8 mouse cellular contexts compared by ENCODE assay signal in the genomic region with DNA sequence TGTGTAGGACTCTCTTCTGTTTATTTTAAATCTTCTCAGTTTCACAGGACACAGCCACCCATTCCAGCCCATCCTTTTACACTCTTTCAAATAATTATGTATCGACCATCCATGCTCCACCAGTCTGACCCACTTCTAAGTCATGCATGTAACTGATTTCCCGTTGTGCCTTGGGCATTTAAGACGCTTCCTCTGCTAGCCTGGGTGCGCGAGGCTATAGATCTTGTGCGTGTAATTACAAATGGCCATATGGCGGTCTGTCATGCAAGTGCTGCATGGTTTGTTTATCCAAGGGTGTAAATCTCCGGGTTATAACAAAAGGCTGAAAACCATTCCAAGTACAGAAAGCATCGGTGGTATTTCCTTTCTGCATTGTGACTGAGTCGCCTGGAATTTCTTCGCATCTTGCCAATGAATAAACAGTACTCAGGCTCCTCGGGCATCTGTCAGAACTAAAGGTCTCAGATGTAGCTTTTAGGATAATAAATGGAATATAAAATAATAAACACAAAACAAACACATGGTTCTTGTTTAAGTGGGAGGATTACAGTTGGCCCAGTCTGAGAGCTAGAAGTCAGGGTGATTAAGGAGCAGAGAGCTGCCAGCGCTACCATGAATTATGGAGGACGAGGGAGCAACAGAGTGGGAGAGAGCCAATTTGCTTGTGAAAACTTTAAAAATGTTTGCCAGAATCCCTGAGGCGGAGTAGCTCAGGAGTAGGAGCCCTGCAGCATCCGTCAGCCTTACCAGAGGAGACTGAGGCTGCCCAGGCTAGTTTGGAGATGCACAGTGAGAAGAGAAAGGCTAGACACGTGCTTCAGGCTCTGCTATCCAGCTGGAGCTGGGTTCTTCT. TPM values are rescaled to one million over a fixed set of nuclear protein-coding genes. Genes with fewer than 3 reads are reported as not detected.
DNase-seq lines count a peak whose midpoint lies in the region; ATAC-seq lines count a peak whose summit lies in the region.

No protein-coding gene starts in this region.

- H3K27ac ChIP-seq in liver, embryonic 13.5 days, result 0 out of 2 replicates have a peak overlapping the region, but pooled peaks have one; percentile 55
- no peak overlapping the region for H3K27ac ChIP-seq in liver, embryonic 12.5 days
- peak overlapping the region; percentile 20; the same call in 1 of the 2 replicates for H3K27ac ChIP-seq in forebrain, embryonic 10.5 days
- peak overlapping the region; percentile 88 for H3K27ac ChIP-seq in kidney, embryonic 16.5 days (ENCODE audit: low read length)
- H3K27ac ChIP-seq in midbrain, embryonic 13.5 days, result peak overlapping the region; percentile 54

- H3K4me3 ChIP-seq in liver, embryonic 13.5 days (replicated peaks), result no peak overlapping the region
- no peak overlapping the region for H3K4me3 ChIP-seq in liver, embryonic 12.5 days
- H3K4me3 ChIP-seq in forebrain, embryonic 10.5 days, result no peak overlapping the region
- H3K4me3 ChIP-seq in kidney, embryonic 16.5 days (ENCODE audit: low read length), result 0 out of 2 replicates have a peak overlapping the region, but pooled peaks have one; percentile 14
- H3K4me3 ChIP-seq in midbrain, embryonic 13.5 days (replicated peaks), result no peak overlapping the region

- no peaks in the 10 kb centered on the region for H3K27me3 ChIP-seq in liver, embryonic 13.5 days
- no peaks in the 10 kb centered on the region for H3K27me3 ChIP-seq in liver, embryonic 12.5 days (replicated peaks)
- no peaks in the 10 kb centered on the region for H3K27me3 ChIP-seq in forebrain, embryonic 10.5 days (ENCODE audit: poor library complexity, severe bottlenecking)
- H3K27me3 ChIP-seq in kidney, embryonic 16.5 days (ENCODE audit: insufficient read depth, low read length), result no peaks in the 10 kb centered on the region
- H3K27me3 ChIP-seq in midbrain, embryonic 13.5 days, result no peaks in the 10 kb centered on the region

- no peak overlapping the region for H3K9ac ChIP-seq in liver, embryonic 13.5 days
- H3K9ac ChIP-seq in liver, embryonic 12.5 days, result no peak overlapping the region
- no peak overlapping the region for H3K9ac ChIP-seq in kidney, embryonic 16.5 days (replicated peaks; ENCODE audit: low read length)
- H3K9ac ChIP-seq in midbrain, embryonic 13.5 days (replicated peaks), result no peak overlapping the region

- no peaks in the 10 kb centered on the region for H3K4me1 ChIP-seq in liver, embryonic 13.5 days (replicated peaks)
- H3K4me1 ChIP-seq in liver, embryonic 12.5 days, result no peaks in the 10 kb centered on the region
- H3K4me1 ChIP-seq in forebrain, embryonic 10.5 days, result peaks cover 23% of the 10 kb centered on the region
- H3K4me1 ChIP-seq in kidney, embryonic 16.5 days (ENCODE audit: insufficient read depth, low read length), result peaks cover 12% of the 10 kb centered on the region
- peaks cover 11% of the 10 kb centered on the region for H3K4me1 ChIP-seq in midbrain, embryonic 13.5 days (replicated peaks)

- H3K4me2 ChIP-seq in liver, embryonic 13.5 days, result no peak overlapping the region
- no peak overlapping the region for H3K4me2 ChIP-seq in liver, embryonic 12.5 days
- H3K4me2 ChIP-seq in kidney, embryonic 16.5 days (replicated peaks; ENCODE audit: low read depth, low read length), result peak overlapping the region; percentile 46
- no peak overlapping the region for H3K4me2 ChIP-seq in midbrain, embryonic 13.5 days (replicated peaks)

- no peak for ATAC-seq in liver, embryonic 13.5 days (ENCODE audit: low read depth)
- no peak for ATAC-seq in liver, embryonic 12.5 days
- ATAC-seq in kidney, embryonic 16.5 days (ENCODE audit: low FRiP score, low TSS enrichment), result peak; percentile 93
- ATAC-seq in midbrain, embryonic 13.5 days, result peak; percentile 71; the same call in 1 of the 2 replicates
- ATAC-seq in megakaryocyte-erythroid progenitor cell, adult 5-6 weeks (replicated peaks; ENCODE audit: low FRiP score, low TSS enrichment, poor library complexity, severe bottlenecking), result no peak

- WGBS in liver, embryonic 13.5 days (ENCODE audit: insufficient replicate concordance), result 45% methylated on average over 17 of the region's 17 CpGs
- 55% methylated on average over 17 of the region's 17 CpGs for WGBS in liver, embryonic 12.5 days (ENCODE audit: insufficient replicate concordance)
- 73% methylated on average over 17 of the region's 17 CpGs for WGBS in forebrain, embryonic 10.5 days
- WGBS in kidney, embryonic 16.5 days, result 2% methylated on average over 17 of the region's 17 CpGs
- WGBS in midbrain, embryonic 13.5 days, result 46% methylated on average over 17 of the region's 17 CpGs

- no peaks in the 10 kb centered on the region for H3K9me3 ChIP-seq in liver, embryonic 13.5 days (replicated peaks)
- H3K9me3 ChIP-seq in liver, embryonic 12.5 days (replicated peaks), result no peaks in the 10 kb centered on the region
- no peaks in the 10 kb centered on the region for H3K9me3 ChIP-seq in forebrain, embryonic 10.5 days
- no peaks in the 10 kb centered on the region for H3K9me3 ChIP-seq in kidney, embryonic 16.5 days (ENCODE audit: low read length)
- no peaks in the 10 kb centered on the region for H3K9me3 ChIP-seq in midbrain, embryonic 13.5 days

- H3K36me3 ChIP-seq in liver, embryonic 13.5 days, result no peaks in the 10 kb centered on the region
- no peaks in the 10 kb centered on the region for H3K36me3 ChIP-seq in liver, embryonic 12.5 days
- no peaks in the 10 kb centered on the region for H3K36me3 ChIP-seq in forebrain, embryonic 10.5 days (replicated peaks)
- H3K36me3 ChIP-seq in kidney, embryonic 16.5 days (ENCODE audit: insufficient read depth, low read length), result no peaks in the 10 kb centered on the region
- no peaks in the 10 kb centered on the region for H3K36me3 ChIP-seq in midbrain, embryonic 13.5 days

- no peak for DNase-seq in liver, embryonic 13.5 days
- no peak for DNase-seq in forebrain, embryonic 10.5 days (ENCODE audit: extremely low spot score, low spot score)
- DNase-seq in MN1 (ENCODE audit: low spot score), result no peak
- DNase-seq in left cerebral cortex, adult 9 months (ENCODE audit: low spot score in 2 of 2), result no peak

RNA-seq across cellular contexts. Expression of gene Cdh26, which starts 24.6 kb away (rescaled TPM):
- polyA plus RNA-seq in liver, embryonic 13.5 days (2015; fragmentation: Nextera tagmentation; extraction: Ambion mirVana), result 0.12 and 0.16 TPM in 2 replicates
- polyA plus RNA-seq in liver, embryonic 12.5 days (2016; fragmentation: Nextera tagmentation; extraction: Ambion mirVana), result 0.14 and 0.26 TPM in 2 replicates
- 0.05 TPM in 1 of 2 replicates, not detected in the other for polyA plus RNA-seq in forebrain, embryonic 10.5 days (2016; fragmentation: Nextera tagmentation; extraction: Ambion mirVana)
- polyA plus RNA-seq in kidney, embryonic 16.5 days (2015; fragmentation: Nextera tagmentation; extraction: Ambion mirVana), result 0.52 and 0.68 TPM in 2 replicates
- 0.16 and 0.22 TPM in 2 replicates for polyA plus RNA-seq in midbrain, embryonic 13.5 days (2015; fragmentation: Nextera tagmentation; extraction: Ambion mirVana)
- total RNA-seq in megakaryocyte-erythroid progenitor cell, adult 5-6 weeks (2014; fragmentation: Nextera tagmentation), result not detected in 2 replicates
- not detected in 2 replicates for total RNA-seq in megakaryocyte-erythroid progenitor cell, adult 5-6 weeks (2017)

RNA-seq across cellular contexts. Expression of gene Fam217b, which starts 40.6 kb away (rescaled TPM):
- polyA plus RNA-seq in liver, embryonic 13.5 days (2015; fragmentation: Nextera tagmentation; extraction: Ambion mirVana), result 1.1 TPM in 2 replicates
- 1.2 and 2.0 TPM in 2 replicates for polyA plus RNA-seq in liver, embryonic 12.5 days (2016; fragmentation: Nextera tagmentation; extraction: Ambion mirVana)
- polyA plus RNA-seq in forebrain, embryonic 10.5 days (2016; fragmentation: Nextera tagmentation; extraction: Ambion mirVana), result 1.1 and 1.5 TPM in 2 replicates
- polyA plus RNA-seq in kidney, embryonic 16.5 days (2015; fragmentation: Nextera tagmentation; extraction: Ambion mirVana), result 5.3 and 5.6 TPM in 2 replicates
- polyA plus RNA-seq in midbrain, embryonic 13.5 days (2015; fragmentation: Nextera tagmentation; extraction: Ambion mirVana), result 5.8 and 6.1 TPM in 2 replicates
- total RNA-seq in megakaryocyte-erythroid progenitor cell, adult 5-6 weeks (2014; fragmentation: Nextera tagmentation), result 0.35 and 0.40 TPM in 2 replicates
- total RNA-seq in megakaryocyte-erythroid progenitor cell, adult 5-6 weeks (2017), result 0.91 and 1.6 TPM in 2 replicates

RNA-seq across cellular contexts. Expression of gene Ppp1r3d, which starts 40.6 kb away (rescaled TPM):
- polyA plus RNA-seq in liver, embryonic 13.5 days (2015; fragmentation: Nextera tagmentation; extraction: Ambion mirVana), result 0.87 and 1.0 TPM in 2 replicates
- 1.8 and 1.9 TPM in 2 replicates for polyA plus RNA-seq in liver, embryonic 12.5 days (2016; fragmentation: Nextera tagmentation; extraction: Ambion mirVana)
- 0.66 and 0.68 TPM in 2 replicates for polyA plus RNA-seq in forebrain, embryonic 10.5 days (2016; fragmentation: Nextera tagmentation; extraction: Ambion mirVana)
- 2.9 and 3.0 TPM in 2 replicates for polyA plus RNA-seq in kidney, embryonic 16.5 days (2015; fragmentation: Nextera tagmentation; extraction: Ambion mirVana)
- 0.89 and 1.6 TPM in 2 replicates for polyA plus RNA-seq in midbrain, embryonic 13.5 days (2015; fragmentation: Nextera tagmentation; extraction: Ambion mirVana)
- 0.49 TPM in 1 of 2 replicates, not detected in the other for total RNA-seq in megakaryocyte-erythroid progenitor cell, adult 5-6 weeks (2014; fragmentation: Nextera tagmentation)
- total RNA-seq in megakaryocyte-erythroid progenitor cell, adult 5-6 weeks (2017), result 0.14 and 1.8 TPM in 2 replicates

RNA-seq across cellular contexts. Expression of gene Sycp2, which starts 47.4 kb away (rescaled TPM):
- polyA plus RNA-seq in liver, embryonic 13.5 days (2015; fragmentation: Nextera tagmentation; extraction: Ambion mirVana), result not detected in 2 replicates
- 0.02 TPM in 1 of 2 replicates, not detected in the other for polyA plus RNA-seq in liver, embryonic 12.5 days (2016; fragmentation: Nextera tagmentation; extraction: Ambion mirVana)
- 0.02 TPM in 1 of 2 replicates, not detected in the other for polyA plus RNA-seq in forebrain, embryonic 10.5 days (2016; fragmentation: Nextera tagmentation; extraction: Ambion mirVana)
- 0.04 TPM in 1 of 2 replicates, not detected in the other for polyA plus RNA-seq in kidney, embryonic 16.5 days (2015; fragmentation: Nextera tagmentation; extraction: Ambion mirVana)
- polyA plus RNA-seq in midbrain, embryonic 13.5 days (2015; fragmentation: Nextera tagmentation; extraction: Ambion mirVana), result 0.27 and 0.32 TPM in 2 replicates
- total RNA-seq in megakaryocyte-erythroid progenitor cell, adult 5-6 weeks (2014; fragmentation: Nextera tagmentation), result not detected in 2 replicates
- not detected in 2 replicates for total RNA-seq in megakaryocyte-erythroid progenitor cell, adult 5-6 weeks (2017)

Comparison
In these comparisons a context has a peak if more than half of its experiments do, and no peak if none do; other contexts are left out.
1. ATAC-seq: peak in kidney, embryonic 16.5 days (single experiment) and midbrain, embryonic 13.5 days (single experiment); none in liver, embryonic 13.5 days (single experiment), liver, embryonic 12.5 days (single experiment) and megakaryocyte-erythroid progenitor cell, adult 5-6 weeks (single experiment).